Mouse (Mus musculus): ENCODE data around the gene Fhl2.

- no peak for TF ChIP-seq CTCF (conservative IDR thresholded peaks at IDR 0.05; ENCODE audit: low read length)
- no peak for TF ChIP-seq POU5F1 (IDR thresholded peaks at IDR 0.05; ENCODE audit: borderline replicate concordance, low read length)
- no peak for TF ChIP-seq NANOG (IDR thresholded peaks at IDR 0.05; ENCODE audit: borderline replicate concordance, low read length)
These were observed 38.9 kb downstream of the Fhl2 start for GRCm38 (mm10) chr1:43157907-43158306.
